ENCODE assay signal across 9 mouse cellular contexts in genomic region chr12:69023594-69023993, GRCm38 (mm10).
DNase-seq lines count a peak whose midpoint lies in the region; ATAC-seq and TF ChIP-seq lines count a peak whose summit lies in the region.
"Had no signal": no experiment of that assay in that cellular context is flagged by ENCODE, and none has a peak within 500 bp of the region (broad histone marks: within the 10 kb centered on the region; RNA-seq: fewer than 3 reads in every experiment).

No protein-coding gene starts in this region.

- no peak for ATAC-seq in megakaryocyte, adult 5-6 weeks (ENCODE audit: poor library complexity, severe bottlenecking)

- H3K4me3 ChIP-seq in kidney, adult 2 months (ENCODE audit: insufficient read depth, low read depth, low read length) = no peak overlapping the region
- no peak overlapping the region for H3K4me3 ChIP-seq in limb, embryonic 10.5 days
- H3K4me3 ChIP-seq in midbrain, embryonic 10.5 days = no peak overlapping the region

- no peaks in the 10 kb centered on the region for H3K27me3 ChIP-seq in kidney, adult 2 months (replicated peaks; ENCODE audit: control insufficient read depth, insufficient read depth, low read length)
- no peaks in the 10 kb centered on the region for H3K27me3 ChIP-seq in limb, embryonic 10.5 days (ENCODE audit: low read depth, poor library complexity, severe bottlenecking)
- no peaks in the 10 kb centered on the region for H3K27me3 ChIP-seq in midbrain, embryonic 10.5 days (ENCODE audit: low read depth, poor library complexity, severe bottlenecking)

- no peak overlapping the region for H3K27ac ChIP-seq in kidney, adult 2 months (ENCODE audit: insufficient read depth, low read depth, low read length)
- peak overlapping the region; percentile 46; the same call in 1 of the 2 replicates for H3K27ac ChIP-seq in limb, embryonic 10.5 days
- no peak overlapping the region for H3K27ac ChIP-seq in midbrain, embryonic 10.5 days (replicated peaks)

- 59% methylated on average over 17 of the region's 17 CpGs for WGBS in kidney, adult 2 months
- WGBS in limb, embryonic 10.5 days = 59% methylated on average over 17 of the region's 17 CpGs
- WGBS in midbrain, embryonic 10.5 days = 66% methylated on average over 17 of the region's 17 CpGs

- no peaks in the 10 kb centered on the region for H3K4me1 ChIP-seq in kidney, adult 2 months (ENCODE audit: control insufficient read depth, insufficient read depth, low read length)
- H3K4me1 ChIP-seq in limb, embryonic 10.5 days = no peaks in the 10 kb centered on the region
- H3K4me1 ChIP-seq in midbrain, embryonic 10.5 days = no peaks in the 10 kb centered on the region

- H3K36me3 ChIP-seq in kidney, adult 2 months (ENCODE audit: control insufficient read depth, insufficient read depth, low read length) = no peaks in the 10 kb centered on the region
- no peaks in the 10 kb centered on the region for H3K36me3 ChIP-seq in limb, embryonic 10.5 days
- no peaks in the 10 kb centered on the region for H3K36me3 ChIP-seq in midbrain, embryonic 10.5 days

- no peak for TF ChIP-seq CTCF in kidney, adult 2 months (conservative IDR thresholded peaks at IDR 0.05; ENCODE audit: insufficient read depth, insufficient read length, low read depth, low read length)

- H3K9me3 ChIP-seq in limb, embryonic 10.5 days (replicated peaks) = no peaks in the 10 kb centered on the region
- H3K9me3 ChIP-seq in midbrain, embryonic 10.5 days (replicated peaks) = no peaks in the 10 kb centered on the region

- no peak for TF ChIP-seq POLR2A in kidney, adult 2 months (IDR thresholded peaks at IDR 0.05; ENCODE audit: low read depth, low read length)

- DNase-seq in cerebellum, postnatal 25 days = peak; percentile 4 to 6
- DNase-seq in cerebellum, adult 11 months = no peak
- DNase-seq in kidney, postnatal 14 days = peak; percentile 12
- DNase-seq in kidney, adult 2 months = no peak
- peak; percentile 26 for DNase-seq in R1 (ENCODE audit: low read depth, low spot score)
- DNase-seq in limb, embryonic 10.5 days (ENCODE audit: low spot score) = no peak
- no peak for DNase-seq in midbrain, embryonic 10.5 days (ENCODE audit: low spot score)
- DNase-seq: kidney, adult 18-20 months had no signal

Comparison
In these comparisons a context has a peak if more than half of its experiments do, and no peak if none do; other contexts are left out.
1. DNase-seq: peak in cerebellum, postnatal 25 days (2 of 2), kidney, postnatal 14 days (single experiment) and R1 (single experiment); none in cerebellum, adult 11 months (single experiment), kidney, adult 2 months (single experiment), limb, embryonic 10.5 days (single experiment) and midbrain, embryonic 10.5 days (single experiment).